8 mouse cellular contexts compared by ENCODE assay signal in genomic region chr9:63151072-63151870, GRCm38 (mm10). TPM values are rescaled to one million over a fixed set of nuclear protein-coding genes. Genes with fewer than 3 reads are reported as not detected.
DNase-seq lines count a peak whose midpoint lies in the region.

No protein-coding gene starts in this region.

- intact Hi-C loops in left cerebral cortex, postnatal 4 days (cut with DNase I) = no loop called here
- intact Hi-C loops in heart, postnatal 10 days (cut with DNase I) = no loop called here

- DNase-seq in left cerebral cortex, postnatal 4 days = peak; percentile 54
- no peak for DNase-seq in left cerebral cortex, adult 8-10 months (ENCODE audit: low spot score in 2 of 2)
- peak; percentile 89 for DNase-seq in embryo, embryonic 10.5 days (ENCODE audit: low spot score)
- DNase-seq in heart, postnatal 10 days = peak; percentile 89
- peak; percentile 84 for DNase-seq in kidney, postnatal 14 days
- peak; percentile 89 for DNase-seq in neural tube, embryonic 10.5 days (ENCODE audit: extremely low spot score, low spot score)
- DNase-seq in urinary bladder, postnatal 4 days (ENCODE audit: low spot score in 2 of 2) = peak; percentile 70 to 82
- no peak for DNase-seq in right cerebral cortex, postnatal 36 days (ENCODE audit: low spot score in 2 of 2)

RNA-seq across cellular contexts. Expression of gene Skor1, which starts 2.5 kb away (rescaled TPM):
- under 1 TPM; 0.10 to 0.56 TPM for total RNA-seq in left cerebral cortex, postnatal 4 days (2021)
- under 1 TPM; 0.34 to 0.44 (median 0.37) TPM for total RNA-seq in left cerebral cortex, adult 8-10 months (2022)
- under 1 TPM; 0.07 to 0.22 TPM for total RNA-seq in heart, postnatal 10 days (2021)

Comparison
In these comparisons a context has a peak if more than half of its experiments do, and no peak if none do; other contexts are left out.
1. DNase-seq: peak in left cerebral cortex, postnatal 4 days (single experiment), embryo, embryonic 10.5 days (single experiment), heart, postnatal 10 days (2 of 2), kidney, postnatal 14 days (single experiment), neural tube, embryonic 10.5 days (single experiment) and urinary bladder, postnatal 4 days (2 of 2); none in left cerebral cortex, adult 8-10 months (0 of 2) and right cerebral cortex, postnatal 36 days (0 of 2).